Mouse (Mus musculus): ENCODE data around the gene Patl1.
"Not testable (repeated sequence)": the region's sequence is repeated elsewhere in the genome, so short reads cannot be mapped to it uniquely, and the experiment has no call there.

Patl1 gene

GRCm38 (mm10) chr19:11965023-11965942, 53.1 kb downstream of the Patl1 start, which contains the start of gene Osbp:
TSS of gene Osbp (plus strand) at chr19:11965941.
- in situ Hi-C loops (cut with MboI, MseI), result no loop called here

- in situ Hi-C loops (cut with MboI, MseI), result no loop called here
Observed at GRCm38 (mm10) chr19:11966201-11966636, 54.0 kb downstream of the Patl1 start.

GRCm38 (mm10) chr19:11969155-11970050, 57.2 kb downstream of the Patl1 start:
- in situ Hi-C loops (cut with MboI, MseI), result no loop called here

GRCm38 (mm10) chr19:11973511-11974222, 61.5 kb downstream of the Patl1 start:
- in situ Hi-C loops (cut with MboI, MseI), result no loop called here

- in situ Hi-C loops (cut with MboI, MseI), result no loop called here
Observed at GRCm38 (mm10) chr19:11974223-11974540, 62.0 kb downstream of the Patl1 start.

- in situ Hi-C loops (cut with MboI, MseI), result loop anchor here in 1 of 2 experiments (5.0 kb wide), 1 partner anchor 43 kb away; no protein-coding TSS in a partner anchor
Observed at GRCm38 (mm10) chr19:11975683-11976082, 63.5 kb downstream of the Patl1 start.

- in situ Hi-C loops (cut with MboI, MseI), result loop anchor here in 1 of 2 experiments (5.0 kb wide), 1 partner anchor 45 kb away; no protein-coding TSS in a partner anchor
Observed at GRCm38 (mm10) chr19:11977363-11977762, 65.2 kb downstream of the Patl1 start.

GRCm38 (mm10) chr19:11980471-11980870, 68.3 kb downstream of the Patl1 start:
- in situ Hi-C loops (cut with MboI, MseI), result no loop called here

GRCm38 (mm10) chr19:11984614-11985013, 72.4 kb downstream of the Patl1 start:
- in situ Hi-C loops (cut with MboI, MseI), result not testable (repeated sequence)

GRCm38 (mm10) chr19:11987841-11988240, 75.6 kb downstream of the Patl1 start:
- in situ Hi-C loops (cut with MboI, MseI), result no loop called here

- in situ Hi-C loops (cut with MboI, MseI), result no loop called here
Observed at GRCm38 (mm10) chr19:11989334-11989733, 77.1 kb downstream of the Patl1 start.

- in situ Hi-C loops (cut with MboI, MseI), result no loop called here
Observed at GRCm38 (mm10) chr19:11992034-11992433, 79.8 kb downstream of the Patl1 start.

- in situ Hi-C loops (cut with MboI, MseI), result no loop called here
Observed at GRCm38 (mm10) chr19:11992441-11993029, 80.3 kb downstream of the Patl1 start.
